Mouse (Mus musculus) CD8-positive naive resting alpha-beta T cell, adult 2 months (primary cell): Measurements from ENCODE around the gene Car11.

Source experiments
- DNase-seq, 2 experiments: peaks; one replicate each; pipeline ENCODE4 v3.0.0; 2022; ENCODE audit warnings: low read depth in 2 of 2, low spot score in 2 of 2

Gene Car11

GRCm38 (mm10) chr7:45689800-45690199, 9.8 kb upstream of the Car11 start:
- no peak for DNase-seq

- no peak for DNase-seq
Measured at GRCm38 (mm10) chr7:45692364-45692763, 7.3 kb upstream of the Car11 start.

DNA sequence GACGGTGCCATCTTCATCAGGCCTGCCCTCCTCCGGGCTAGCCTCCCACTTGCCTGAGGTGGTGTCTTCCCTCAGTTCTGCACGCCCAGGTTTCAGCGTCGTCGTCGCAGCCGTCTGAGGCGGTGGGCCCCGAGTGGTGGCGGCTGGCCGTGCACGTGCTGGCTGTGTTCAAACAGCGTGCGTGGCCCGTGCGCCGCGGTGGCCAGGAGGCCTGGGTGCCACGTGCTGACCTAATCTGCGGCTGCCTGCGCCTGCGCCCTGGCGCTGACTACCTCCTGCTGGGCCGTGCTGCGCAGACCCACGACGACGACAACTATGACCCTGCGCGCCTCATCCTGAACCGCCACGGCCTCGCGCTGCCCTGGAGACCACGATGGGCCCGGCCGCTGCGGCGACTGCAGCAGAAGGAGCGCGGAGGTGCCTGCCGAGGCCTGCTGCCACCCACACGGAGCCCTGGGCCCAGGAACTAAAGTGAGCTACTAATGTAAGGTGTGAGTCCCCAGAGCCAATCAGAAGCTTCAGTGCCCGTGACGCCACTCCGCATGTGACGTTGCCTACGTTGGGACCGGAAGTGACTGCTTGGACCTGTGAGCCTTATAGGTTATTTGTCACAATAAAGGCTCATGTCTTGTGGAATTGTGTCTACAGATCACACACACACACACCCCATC, 5.6 kb upstream of the Car11 start, which contains the start of gene Sec1:
TSS of gene Sec1 (minus strand) at position 482 of the 671 bp plus-strand sequence.
- no peak for DNase-seq

DNA sequence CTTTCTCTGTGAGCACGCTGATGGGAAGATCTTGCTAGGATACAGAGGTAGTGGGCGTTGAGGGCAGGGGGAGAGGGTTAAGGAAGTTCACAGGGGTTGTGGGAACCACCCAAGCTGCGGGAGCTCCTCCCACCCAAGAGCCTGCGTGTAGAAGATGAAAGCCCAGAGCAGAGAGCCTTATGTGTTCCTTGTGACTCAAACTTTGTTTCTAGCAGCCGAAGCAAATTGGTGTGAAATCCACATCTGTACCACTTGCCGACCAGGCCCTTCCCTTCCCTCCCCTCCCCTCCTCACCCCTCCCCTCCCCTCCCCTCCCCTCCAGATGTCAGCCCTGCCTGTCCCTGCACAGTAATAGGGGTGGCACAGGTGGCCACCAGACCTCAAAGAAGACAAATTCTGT, 4.5 kb upstream of the Car11 start:
- no peak for DNase-seq

GRCm38 (mm10) chr7:45697894-45698293, 1.7 kb upstream of the Car11 start:
- no peak for DNase-seq

GRCm38 (mm10) chr7:45700301-45701015, 815 bp downstream of the Car11 start:
- peak in 1 of 2 experiments; percentile 66 for DNase-seq

- no peak for DNase-seq
Measured at GRCm38 (mm10) chr7:45701072-45701471, 1.4 kb downstream of the Car11 start.

GRCm38 (mm10) chr7:45701607-45702006, 2.0 kb downstream of the Car11 start:
- DNase-seq, result no peak

DNA sequence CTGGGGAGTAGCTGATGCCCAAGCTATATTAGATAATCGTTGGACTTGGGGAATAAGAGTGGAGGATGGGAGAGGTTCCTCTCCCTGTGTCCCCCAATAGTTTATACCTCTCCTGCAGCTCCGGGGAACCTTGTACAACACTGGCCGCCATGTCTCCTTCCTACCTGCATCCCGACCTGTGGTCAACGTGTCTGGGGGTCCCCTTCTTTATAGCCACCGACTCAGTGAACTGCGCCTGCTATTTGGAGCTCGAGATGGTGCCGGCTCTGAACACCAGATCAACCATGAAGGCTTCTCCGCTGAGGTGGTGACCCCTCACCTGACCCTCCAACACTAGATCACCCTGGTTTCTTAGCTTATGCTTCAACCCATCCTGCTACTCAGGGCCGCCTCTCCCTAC, 2.7 kb downstream of the Car11 start:
- no peak for DNase-seq

- DNase-seq, result no peak
Measured at GRCm38 (mm10) chr7:45702809-45703520, 3.3 kb downstream of the Car11 start.

DNA sequence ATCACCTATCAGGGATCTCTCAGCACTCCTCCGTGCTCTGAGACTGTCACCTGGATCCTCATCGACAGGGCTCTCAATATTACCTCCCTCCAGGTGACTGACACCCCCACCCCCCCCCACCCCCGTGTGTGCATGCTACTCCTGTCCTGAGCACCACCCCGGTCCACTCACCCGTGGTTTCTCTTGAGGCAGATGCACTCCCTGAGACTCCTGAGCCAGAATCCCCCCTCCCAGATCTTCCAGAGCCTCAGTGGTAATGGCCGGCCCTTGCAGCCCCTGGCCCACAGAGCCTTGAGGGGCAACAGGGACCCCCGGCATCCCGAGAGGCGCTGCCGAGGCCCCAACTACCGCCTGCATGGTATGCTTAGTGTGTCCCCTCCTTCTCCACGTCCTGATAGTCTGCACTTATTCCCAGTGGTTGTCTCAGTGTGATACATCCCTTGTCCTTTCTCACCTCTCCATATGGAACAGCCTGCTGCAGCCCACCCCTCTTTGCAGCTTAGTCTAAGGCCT, 3.9 kb downstream of the Car11 start:
- DNase-seq, result no peak

DNA sequence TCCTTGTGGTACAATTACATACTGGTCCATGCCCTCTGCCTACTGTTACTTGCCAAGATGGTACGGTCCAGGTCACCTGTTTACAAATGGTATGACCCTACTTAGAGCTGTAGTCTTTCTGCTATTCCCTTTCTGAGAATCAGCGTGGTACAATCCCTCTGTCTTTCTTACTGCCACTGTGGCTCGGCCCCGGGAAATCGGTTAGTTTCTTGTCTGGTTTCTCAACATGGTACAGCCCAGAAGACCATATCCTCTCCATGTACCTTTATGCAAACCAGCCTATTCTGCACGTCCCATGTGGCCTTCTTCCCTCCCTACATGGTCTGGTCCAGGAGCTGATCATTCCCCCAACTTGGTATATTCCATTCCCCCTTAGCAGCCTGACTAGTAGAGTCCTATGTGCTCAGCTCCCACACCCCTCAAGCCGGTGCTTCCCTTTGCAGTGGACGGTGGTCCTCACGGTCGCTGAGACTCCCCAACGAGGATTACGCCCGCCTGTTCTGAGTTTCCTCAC, 4.5 kb downstream of the Car11 start:
- peak in 1 of 2 experiments; percentile 50 for DNase-seq

DNA sequence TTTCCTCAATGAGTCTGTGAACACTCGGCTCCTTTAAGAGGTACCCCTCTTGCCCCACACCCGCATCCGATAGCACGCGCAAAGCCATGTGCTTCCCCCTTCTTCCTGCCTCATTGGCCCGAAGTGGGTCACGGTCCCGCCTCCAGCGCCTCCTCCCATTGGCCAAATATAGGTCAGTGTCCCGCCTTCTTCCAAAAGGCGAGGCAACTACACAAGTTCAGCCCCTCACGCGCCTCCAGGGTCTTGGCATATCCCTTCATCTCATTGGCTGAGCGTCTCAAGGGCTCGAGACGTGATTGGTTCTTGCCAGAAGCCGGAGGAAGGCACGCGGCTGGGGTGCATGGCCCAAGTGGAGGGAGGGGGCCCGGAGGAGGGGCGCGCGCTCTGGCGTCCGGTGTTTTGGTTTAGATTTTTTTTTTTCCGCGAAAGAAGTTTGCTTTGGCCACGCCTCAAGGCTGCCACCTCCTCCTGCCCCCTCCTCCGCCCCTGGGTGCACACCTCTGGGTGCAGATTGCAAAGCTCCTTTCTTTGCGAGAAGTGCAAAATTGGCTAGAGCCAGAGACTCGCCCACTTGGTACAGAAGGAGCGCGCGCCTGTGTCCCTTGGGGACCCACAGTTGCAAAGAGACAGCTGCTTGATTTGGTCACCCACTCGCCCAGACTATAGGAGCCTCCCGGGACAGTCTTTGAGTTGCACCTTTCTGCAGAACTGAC, 5.2 kb downstream of the Car11 start, which contains the start of gene Dbp:
TSS of gene Dbp (plus strand) at position 359 of the 713 bp plus-strand sequence.
- peak; percentile 98 to 99 for DNase-seq

GRCm38 (mm10) chr7:45705443-45705864, 5.8 kb downstream of the Car11 start:
- no peak for DNase-seq

- DNase-seq, result no peak
Measured at GRCm38 (mm10) chr7:45705873-45706281, 6.2 kb downstream of the Car11 start.

DNA sequence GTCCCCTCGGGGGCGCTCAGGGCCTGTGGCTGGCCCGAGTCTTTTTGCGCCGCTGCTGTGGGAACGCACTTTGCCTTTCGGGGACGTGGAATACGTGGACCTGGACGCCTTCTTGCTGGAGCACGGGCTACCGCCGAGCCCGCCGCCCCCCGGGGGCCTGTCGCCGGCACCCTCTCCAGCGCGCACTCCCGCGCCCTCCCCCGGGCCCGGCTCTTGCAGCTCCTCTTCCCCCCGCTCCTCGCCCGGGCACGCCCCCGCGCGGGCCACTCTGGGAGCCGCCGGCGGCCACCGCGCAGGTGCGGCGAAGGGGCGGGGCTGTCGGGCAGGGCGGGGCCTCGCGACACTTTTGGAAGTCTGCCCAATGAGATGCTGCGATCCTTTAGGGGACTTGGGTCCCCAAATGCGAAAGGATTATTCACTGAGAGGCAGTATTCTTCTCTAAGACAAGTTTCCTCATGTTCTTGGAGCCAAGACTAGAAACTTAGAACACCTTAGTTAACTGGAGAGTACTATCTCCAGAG, 7.1 kb downstream of the Car11 start:
- DNase-seq, result peak; percentile 76 to 84

GRCm38 (mm10) chr7:45707375-45707967, 7.8 kb downstream of the Car11 start:
- DNase-seq, result peak; percentile 86 to 91

DNA sequence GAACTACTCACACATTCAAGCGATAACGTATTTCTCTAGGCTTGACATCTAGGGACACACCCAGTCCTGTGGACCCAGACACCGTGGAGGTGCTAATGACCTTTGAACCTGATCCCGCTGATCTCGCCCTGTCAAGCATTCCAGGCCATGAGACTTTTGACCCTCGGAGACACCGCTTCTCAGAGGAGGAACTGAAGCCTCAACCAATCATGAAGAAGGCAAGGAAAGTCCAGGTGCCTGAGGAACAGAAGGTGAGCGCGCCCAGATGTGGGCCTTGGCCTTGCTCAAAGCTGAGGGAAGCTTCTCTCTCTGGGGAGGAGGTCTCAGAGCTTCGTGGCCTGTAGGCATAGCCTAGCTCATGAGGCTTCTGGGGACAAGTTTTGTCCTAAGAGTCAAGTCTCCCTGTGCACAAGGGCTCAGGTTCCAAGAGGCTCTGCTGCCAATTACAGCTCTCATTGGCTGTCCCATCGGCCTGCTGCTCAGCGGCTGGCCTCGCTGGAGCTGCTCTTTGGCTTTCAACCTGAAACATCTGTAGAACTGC, 8.6 kb downstream of the Car11 start:
- no peak for DNase-seq

DNA sequence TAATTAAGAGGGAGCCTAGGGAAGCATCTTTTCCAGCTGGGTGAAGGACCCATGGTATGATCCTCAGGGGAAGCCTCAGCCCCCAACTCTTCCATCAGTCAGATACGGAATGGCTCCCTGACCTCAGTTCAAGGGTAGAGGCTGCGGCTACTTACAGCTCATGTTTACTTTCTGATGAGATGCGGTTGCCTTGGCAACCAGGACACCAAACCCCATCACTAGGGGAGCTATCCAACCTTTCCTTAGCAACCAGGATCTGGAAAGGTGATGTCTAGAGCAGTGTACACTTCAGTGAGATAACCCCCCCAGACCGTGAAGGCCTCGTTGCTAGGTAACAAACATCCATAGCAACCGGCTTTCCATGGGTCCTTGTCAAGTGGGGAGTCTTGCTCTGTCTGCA, 9.4 kb downstream of the Car11 start:
- no peak for DNase-seq
